Mouse (Mus musculus) small intestine, adult 2 months (tissue): ENCODE measurements around the gene Atp5f1.

Experiments
- CTCF ChIP-seq: fragments of 200-500 bp; IDR thresholded peaks from 2 replicates; pipeline ENCODE4 v1.5.1; 2012; ENCODE audit warnings: low read depth, mild to moderate bottlenecking, control low read depth, inconsistent platforms, low read length, moderate library complexity, mixed read lengths; ENCODE audit not compliant: insufficient replicate concordance, insufficient read length; ENCODE audit errors: extremely low read depth
- POLR2A ChIP-seq: fragments of 200-500 bp; IDR thresholded peaks from 2 replicates; pipeline ENCODE4 v1.6.1; 2012; ENCODE audit warnings: low read depth, mild to moderate bottlenecking, control low read depth, inconsistent platforms, low read length, moderate library complexity

GRCm38 (mm10) chr3:105921959-105922358, 37.9 kb downstream of the Atp5f1 start:
- TF ChIP-seq CTCF: no peak
- TF ChIP-seq POLR2A: no peak
